Mouse (Mus musculus) gastrocnemius, postnatal 4 days (tissue): ENCODE measurements around the gene Psmc3. TPM values are rescaled to one million over a fixed set of nuclear protein-coding genes. Genes with fewer than 3 reads are reported as not detected.

Experiments
- DNase-seq, 2 experiments: peaks; one replicate each; pipeline ENCODE4 v3.0.0; 2021 to 2022; ENCODE audit warnings: low spot score in 2 of 2, mixed read lengths in 2 of 2
- total RNA-seq, 2 experiments: library from RNA; stranded (reverse); gene quantifications; 2 replicates each; pipeline ENCODE4 v1.2.3; 2021

Psmc3 gene
- total RNA-seq, 2 experiments from 2014 or later: 337 to 338 TPM

DNA sequence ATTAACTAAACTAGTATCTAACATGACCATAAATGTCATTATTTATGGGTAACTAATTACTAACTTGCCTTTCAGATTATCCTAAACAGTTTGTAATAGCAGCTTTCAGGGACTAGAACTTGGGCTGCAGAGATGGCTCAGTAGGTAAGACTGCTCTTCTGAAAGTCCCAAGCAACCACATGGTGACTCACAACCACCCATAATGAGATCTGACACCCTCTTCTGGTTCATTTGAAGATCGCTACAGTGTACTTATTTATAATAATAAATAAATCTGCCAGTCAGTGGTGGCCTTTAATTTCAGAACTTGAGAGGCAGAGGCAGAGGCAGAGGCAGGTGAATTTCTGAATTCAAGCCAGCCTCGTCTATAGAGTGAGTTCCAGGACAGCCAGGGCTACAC lies 1.1 kb upstream of the Psmc3 start:
- no peak for DNase-seq

DNA sequence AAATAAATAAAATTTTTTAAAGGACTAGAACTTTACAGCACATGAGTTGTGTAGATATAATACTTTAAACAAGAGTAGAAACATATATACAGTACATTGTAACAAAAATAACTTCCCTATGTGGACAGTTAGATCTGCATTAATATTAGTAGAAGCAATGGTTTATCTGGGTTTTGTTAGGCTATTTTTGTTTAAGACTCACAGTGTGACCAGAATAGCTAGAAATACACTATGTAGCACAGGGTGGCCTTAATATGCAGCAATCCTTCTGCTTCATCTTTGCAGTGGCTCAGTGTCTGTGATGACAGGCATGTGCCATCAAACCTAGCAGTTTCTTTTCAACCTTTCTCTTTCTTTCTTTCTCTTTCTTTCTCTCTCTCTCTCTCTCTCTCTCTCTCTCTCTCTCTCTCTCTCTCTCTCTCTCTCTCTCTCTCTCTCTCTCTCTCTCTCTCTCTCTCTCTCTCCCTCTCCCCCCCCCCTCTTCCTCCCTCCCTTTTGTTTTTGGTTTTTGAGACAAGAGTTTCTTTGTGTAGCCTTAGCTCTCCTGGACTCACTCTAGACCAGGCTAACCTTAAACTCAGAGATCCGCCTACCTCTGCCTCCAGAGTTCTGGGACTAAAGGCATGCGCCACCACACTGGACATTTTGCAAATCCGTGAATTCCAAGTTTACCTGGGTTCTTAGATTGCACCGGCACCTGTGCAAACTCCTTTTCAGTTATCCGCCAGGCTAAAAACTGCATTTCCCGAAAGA lies 452 bp upstream of the Psmc3 start:
- no peak for DNase-seq

DNA sequence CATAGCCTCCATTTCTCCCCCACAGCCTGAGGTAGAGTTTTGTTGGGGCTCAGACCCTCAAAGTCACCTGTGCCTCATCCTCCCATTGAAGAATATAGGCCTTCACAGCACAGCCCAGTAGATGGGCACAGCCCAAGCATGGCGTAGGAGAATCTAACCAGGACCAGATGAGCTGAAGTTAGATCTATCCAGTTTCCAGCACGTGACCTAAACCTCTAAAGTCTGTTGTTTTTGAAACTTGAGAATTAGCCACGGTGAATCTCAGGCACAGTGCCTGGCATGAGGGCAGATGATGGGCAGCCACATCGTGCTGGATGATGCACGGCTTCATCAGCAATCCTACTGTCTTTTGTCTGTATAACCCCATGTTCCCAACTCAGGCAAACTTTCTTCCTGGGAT lies 4.6 kb downstream of the Psmc3 start:
- DNase-seq: no peak

DNA sequence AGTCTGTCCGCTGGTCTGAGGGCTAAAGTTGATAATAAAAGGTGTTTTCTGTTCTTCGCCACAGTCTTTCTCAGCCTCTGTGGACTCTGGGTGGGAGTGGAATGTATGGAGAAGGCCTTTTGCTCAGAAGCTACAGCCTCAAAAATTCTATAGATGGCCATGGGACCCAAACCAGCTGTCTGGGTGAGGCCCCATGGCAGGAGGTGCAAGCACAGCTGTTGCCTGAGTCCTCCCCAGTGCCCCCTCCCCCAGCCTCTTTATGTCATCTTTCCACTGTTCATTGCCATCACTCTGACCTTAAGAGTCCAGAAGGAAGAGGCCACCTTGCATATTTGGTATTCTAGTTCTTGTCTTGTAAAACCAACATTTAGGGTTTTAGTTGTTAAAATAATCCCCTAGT lies 5.6 kb downstream of the Psmc3 start:
- DNase-seq: no peak

DNA sequence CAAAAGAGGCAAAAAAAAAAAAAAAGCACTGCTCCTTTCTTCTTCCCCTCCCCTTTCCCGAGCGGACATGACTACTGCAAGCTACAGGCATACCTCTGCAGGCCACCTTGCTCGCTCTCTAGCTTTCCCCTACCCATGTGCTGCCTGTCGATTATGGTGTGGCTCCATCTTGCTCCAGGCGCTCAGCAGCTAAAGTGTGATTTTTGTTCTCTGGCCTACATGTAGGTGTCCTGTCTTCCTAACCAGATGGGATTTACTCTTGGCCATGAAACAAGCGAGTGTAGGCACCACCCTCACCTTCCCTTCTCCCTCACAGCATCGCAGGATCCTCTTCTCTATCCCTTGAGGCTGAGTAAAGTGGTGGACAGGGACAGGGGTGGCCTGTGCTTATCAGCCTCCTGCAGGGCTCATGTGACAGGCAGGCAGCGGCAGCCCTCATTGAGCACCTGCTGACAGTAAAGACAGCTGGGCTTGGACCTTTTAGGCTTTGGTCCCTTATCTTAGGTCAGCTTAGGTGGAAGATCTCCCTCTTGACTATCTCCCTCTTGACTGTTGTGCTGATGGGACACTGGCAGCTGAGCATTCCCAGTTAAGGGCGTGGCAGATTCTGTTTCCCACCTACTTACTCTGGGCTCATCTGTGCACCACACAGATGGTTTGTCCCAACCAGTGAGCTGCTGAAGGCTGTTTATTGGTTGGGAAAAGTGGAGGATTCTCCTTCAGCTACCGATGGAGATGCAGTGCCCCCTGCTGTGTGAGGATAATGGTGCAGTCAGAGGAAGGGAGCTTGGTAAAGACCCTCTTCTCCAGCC lies 6.9 kb downstream of the Psmc3 start:
- DNase-seq: no peak

DNA sequence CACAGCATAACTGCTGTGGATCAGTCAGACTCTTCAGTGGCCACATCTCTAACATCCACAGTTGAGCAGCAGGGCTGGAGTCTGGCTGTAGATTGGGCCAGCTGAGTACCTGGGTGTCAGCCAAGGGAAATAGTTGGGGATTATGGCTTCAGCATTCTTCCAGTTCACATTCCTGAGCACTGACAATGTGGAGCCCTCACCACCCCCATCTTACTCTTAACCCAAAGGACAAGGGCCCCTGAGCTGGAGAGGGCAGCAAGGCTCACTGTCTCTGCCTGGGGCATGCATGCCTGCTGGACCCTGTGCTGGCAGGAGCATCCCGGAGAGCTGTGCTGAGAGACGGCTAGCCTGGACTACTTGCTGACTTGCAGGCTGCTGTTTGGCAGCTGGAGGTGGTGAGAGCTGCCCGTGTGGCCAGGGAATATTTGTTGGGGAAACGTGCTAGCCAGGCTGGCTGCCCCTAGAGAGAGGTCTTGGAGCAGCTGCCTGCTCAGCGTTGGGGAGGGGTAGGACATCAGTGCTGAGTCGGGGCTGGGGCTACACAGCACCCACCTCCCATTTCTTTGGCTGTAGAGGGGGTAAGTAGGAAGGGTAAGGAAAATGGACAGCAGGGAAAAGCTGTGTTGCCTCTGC lies 8.2 kb downstream of the Psmc3 start:
- peak in 1 of 2 experiments; percentile 79 for DNase-seq

DNA sequence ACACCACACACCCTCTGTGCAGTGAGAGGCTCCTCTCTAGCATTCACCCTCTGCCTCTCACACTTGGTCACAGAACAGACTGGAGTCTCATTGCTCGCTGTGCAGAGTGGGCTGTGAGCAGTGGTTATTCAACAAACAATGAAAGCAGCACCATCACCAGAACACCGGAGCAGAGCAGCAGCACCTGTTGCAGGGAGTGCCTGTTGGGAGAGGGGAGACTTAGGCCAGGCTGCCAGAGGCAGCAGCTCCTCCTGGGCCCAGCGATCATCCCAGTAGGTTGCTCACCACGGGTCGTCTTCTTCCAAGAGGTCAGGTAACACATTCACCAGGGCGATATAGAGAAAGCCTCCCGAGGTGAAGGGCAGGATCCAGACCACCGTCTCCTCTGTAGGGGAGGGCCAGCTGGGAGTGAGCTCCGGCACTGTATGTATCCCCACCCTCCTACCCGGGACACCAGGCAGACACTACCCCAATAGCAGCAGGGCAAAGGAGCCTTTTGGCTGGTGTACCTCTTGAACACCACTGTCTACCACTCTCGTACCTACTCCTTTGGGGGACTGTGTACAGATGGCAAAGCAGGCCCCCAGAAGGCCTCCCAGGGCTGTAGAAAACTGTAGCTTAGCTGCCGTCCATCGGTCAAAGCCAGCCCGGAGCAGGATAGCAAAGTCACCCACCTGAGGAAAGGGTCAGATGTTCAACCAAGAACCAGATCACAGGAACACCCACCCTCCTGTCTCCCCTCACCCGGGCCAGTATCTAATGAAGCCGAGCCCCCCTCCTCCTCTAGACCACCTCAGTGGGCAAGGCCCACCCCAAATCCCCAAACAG lies 9.2 kb downstream of the Psmc3 start:
- no peak for DNase-seq

DNA sequence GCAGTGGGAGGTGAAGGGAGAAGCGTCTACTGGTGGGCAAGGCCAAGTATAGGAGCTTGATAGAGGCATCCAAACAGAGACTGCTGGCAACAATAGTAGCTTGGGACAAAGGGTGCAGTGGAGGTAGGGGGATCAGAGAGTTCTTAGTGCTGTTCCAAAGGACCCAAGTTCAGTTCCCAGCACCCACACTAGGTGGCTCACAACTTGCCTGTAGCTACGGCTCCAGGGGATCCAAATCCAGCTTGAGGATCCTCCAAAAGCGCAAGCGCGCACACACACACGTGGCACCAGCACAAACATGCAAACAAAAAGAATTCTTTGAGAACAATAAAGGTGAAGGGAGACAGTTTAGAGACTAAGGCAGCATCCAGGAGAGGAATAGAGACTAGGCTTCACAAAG lies 10.4 kb downstream of the Psmc3 start:
- no peak for DNase-seq

DNA sequence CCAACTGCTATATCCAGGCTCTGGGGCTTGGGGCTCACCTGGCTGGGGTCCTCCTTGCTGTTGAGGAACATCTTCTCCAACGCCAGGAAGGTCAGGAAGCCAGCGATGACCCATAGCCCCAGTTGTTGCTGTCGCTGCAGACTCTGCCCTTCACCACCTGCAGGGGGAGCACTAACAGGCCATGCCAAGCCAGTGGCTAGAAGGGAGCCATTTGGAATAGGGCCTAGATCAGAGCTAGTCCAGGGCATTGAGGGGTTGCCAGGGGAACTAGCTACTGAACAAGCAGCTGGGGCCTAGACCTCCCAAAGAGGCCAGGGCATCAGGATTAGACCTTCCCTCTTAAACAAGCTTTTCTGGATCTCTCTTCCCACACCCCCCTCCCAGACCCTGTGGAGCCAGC lies 11.7 kb downstream of the Psmc3 start:
- peak in 1 of 2 experiments; percentile 62 for DNase-seq

DNA sequence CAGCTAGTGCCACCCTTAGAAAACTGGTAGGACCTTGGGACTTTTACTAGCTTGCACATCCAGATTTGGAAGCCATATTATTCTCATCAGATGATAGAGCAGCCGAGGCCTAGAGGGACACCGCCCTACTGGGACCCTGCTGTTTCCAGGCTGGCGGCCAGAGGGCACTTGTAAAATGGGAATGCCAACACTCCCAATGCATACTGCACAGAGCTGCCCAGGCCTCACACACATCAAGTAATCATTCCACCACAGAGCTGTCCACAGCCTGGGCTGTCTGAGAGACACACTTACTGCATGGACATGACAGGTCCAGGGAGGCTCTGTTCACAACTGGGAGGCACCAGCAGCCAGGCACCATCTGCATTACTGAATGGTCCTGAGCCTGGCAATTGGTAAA lies 12.6 kb downstream of the Psmc3 start:
- DNase-seq: no peak

DNA sequence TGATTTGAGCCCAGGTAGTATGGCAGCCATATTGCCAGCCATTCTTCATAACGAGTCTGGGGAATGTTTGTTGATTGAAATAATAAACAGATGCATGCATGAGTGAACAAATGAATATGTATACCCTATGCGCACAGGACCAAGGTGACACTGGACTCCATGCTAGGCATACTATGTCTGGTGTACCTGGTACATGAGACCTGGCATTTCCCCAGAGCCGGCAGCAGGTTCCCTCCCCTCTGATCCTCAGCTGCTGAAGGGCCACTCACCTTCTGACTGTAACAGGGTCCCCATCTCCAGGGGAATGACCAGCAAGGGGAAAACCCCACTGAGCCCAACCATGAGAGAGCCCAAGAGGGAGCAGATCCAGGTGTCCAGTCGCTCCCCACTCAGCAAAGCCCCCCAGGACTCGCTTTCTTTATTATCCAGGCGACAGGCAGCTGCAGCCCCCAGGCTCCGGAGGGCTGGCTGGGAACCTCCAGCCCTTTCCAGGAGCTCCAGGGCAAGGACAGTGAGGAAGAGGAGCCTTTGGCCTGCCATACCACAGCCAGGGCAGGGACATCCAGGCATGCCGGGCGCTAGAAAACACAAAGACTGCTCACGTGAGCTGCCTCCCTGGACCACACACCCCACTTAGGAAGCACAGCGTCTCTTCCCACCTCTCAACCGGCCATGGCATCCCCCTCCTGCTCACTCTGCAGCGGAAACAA lies 14.5 kb downstream of the Psmc3 start:
- no peak for DNase-seq

DNA sequence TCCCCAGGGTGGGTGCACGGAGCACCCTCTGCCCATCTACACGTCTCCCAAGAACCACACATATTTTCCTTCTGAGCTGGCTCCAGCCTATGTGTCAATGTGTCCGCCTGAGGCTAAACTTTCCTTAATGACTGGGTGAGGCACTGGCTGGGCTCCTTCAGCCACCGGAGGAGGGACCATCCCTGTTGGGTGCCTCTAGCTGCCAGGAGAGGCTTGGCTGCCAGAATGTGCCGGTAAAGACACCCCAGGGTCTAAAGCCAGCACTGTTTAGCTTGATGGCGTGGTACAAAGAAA lies 15.0 kb downstream of the Psmc3 start:
- DNase-seq: no peak

DNA sequence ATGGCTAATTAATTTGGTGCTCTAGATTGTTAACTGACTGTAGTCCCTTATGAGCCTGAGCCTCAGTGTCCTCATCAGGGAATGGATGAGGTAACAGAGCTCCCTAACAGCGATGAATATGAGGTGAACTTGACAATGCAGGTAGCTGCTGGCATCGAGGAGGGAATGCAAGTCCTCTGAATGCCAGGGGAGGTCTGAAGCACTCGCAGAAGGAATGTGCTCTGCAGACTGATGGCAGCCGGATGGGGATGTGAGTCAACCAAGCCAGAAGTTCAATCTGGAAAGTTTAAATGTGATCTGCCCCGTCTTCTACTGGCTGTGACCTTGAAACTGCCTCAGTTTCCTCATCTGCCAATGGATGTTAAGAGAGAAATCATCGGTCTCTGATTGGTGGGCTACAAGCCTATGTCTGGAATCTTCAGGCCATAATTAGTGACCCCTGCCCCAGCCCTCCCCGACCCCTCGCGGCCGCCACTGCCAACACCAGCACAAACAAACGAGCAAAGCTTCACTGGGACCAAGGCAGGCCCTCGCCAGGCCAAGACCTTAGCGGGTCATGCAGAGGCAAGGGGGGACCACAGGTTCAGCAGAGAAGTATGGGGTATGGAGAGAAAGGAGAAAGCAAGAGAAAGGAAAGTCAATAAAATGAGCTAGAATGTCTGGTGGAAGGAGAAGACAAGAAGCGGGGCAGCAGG lies 15.6 kb downstream of the Psmc3 start:
- no peak for DNase-seq

DNA sequence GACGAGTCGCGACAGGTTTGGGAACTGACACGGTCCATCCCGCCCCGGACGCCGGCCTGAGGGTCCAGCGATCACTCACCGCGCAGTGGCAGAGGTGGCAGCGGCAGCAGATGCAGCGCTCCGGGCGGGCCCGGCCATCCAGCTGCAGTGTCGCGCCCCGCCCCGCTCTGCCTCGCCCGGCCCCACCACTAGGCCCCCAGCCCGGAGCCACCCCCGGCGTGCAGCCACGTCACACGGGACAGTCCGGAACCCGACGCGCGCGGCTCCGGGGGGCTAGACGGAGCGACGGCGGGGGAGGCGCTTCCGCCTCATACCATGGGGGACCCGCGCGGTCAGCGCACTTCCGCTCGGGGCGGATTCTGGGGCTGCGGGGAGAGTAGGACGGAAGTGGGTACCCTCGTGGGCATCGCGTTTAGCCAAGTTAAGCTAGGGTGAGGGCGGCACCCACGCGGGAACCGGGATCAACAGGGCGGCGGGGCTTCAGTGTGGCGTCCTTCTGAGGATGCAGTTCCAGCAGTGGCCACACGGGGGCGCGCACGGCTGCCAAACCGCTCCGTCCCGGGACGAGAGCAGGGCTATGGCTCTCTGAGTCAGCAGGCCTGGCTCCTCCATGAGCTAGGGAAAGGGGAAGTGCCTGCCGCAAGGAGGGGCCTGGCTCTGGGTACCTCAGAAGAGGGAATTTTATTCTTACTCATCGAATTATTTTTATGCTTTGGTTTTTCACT lies 16.4 kb downstream of the Psmc3 start, which contains the start of gene Slc39a13:
Gene Slc39a13 (minus strand): TSS at position 342 of the 725 bp plus-strand sequence.
- DNase-seq: peak; percentile 97 to 98

DNA sequence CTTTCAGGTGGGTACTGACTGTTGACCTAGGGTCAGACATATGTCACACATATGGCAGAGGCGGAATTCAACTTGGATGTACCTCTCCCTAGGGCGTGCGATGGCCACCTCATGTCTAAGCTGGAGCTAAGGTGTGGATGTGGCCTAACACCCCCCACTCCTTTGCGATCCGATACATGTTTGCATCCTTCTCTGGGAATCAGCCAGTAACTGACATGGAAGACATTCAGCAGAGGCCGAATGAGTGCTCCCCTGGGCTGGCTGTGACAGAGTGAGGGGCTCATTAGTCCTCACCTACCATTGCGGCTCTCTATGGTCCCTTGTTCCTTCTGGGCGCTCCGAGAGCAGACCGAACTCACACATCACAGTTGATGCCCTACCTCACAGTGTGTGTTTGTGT lies 17.2 kb downstream of the Psmc3 start:
- no peak for DNase-seq

DNA sequence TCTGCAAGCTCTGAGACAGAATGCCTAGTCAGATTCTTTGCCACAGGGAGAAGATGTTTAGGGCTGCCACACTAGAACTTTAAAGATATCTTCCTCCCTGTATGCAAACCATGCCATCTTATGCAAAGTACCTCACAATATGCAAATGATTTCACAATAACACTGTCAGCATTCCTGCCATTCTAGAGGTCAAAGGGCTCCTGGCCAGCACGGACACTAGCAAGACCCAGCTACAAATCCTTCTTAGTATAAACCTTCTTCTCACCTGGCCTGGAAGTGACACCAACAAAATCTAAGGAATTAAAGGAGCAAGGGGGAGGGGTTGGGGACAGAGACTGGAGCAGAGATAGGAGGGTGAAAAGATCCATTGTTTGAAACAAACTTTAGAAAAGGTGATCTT lies 18.3 kb downstream of the Psmc3 start:
- no peak for DNase-seq

DNA sequence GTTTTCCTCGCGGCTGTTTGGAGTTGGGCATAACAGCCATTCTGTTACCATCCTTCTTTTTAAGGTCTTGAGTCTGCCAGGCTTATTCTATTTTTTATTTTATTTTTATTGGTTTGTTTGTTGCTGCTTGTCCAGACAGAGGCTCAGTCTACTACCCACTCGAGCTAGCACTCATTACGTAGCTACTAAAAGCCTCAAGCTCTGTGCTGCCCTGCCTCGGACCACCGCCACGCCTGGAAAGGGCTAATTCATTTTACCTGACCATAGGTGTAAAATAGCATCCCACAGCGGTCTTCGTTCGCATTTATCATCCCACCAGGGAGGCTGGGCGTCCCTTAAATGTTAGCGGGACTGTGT lies 24.1 kb downstream of the Psmc3 start:
- DNase-seq: no peak

DNA sequence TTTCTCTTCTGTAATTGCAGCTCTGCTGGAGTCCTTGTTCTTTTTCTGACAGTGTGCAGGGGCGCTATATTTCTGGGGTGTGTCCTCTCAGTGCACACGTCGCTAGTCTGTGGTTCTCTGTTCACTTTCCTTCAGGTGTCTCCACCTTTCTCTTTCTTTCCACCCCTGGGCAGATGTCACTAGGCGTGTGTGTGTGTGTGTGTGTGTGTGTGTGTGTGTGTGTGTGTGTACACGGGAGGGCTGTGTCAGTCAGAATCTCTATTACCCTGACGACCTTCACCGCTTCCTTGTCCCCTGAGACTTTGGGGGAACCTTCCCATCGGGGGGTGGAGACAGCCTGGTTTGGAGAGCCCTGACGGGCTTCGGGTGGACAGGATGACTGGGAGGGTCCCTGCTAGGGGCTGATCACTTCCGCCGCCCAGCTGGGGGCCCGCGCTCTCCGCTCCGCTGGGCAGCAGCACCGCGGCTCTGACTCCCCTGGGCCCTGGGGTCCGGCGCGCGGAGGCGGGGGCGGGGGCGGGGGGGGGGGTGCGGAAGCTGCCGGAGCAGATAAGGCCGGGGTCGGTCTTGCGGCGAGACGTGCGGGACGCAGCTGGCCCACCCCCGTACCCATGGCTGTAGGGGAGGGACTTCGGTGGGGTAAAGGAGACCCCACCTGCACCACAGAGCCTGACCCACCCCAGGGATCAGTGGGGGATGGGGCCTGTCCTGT lies 24.7 kb downstream of the Psmc3 start:
- no peak for DNase-seq

DNA sequence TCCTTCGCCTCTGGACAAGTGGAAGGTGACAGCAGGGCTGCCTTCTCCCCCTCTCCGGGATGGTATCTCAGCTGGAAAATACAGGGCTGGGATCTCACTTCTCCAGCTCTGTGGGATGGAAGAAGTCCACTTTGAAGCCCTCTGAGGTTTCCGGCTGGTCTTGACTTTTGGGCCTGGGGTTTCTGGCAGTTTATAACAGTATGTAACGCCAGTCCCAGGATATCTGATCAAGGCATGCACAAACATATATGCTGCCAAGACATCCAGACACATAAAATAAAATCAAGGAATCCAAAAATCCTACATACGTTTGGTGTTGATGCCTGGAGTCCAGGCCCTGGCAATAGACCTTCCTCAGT lies 25.2 kb downstream of the Psmc3 start:
- DNase-seq: no peak
